Mouse (Mus musculus) midbrain, embryonic 14.5 days (tissue): ENCODE data around the gene Hic2. TPM values are rescaled to one million over a fixed set of nuclear protein-coding genes. Genes with fewer than 3 reads are reported as not detected.

ENCODE experiments used
- ATAC-seq: fragments of 200-750 bp; cut with Nextera tagmentation; 2 replicates; pipeline ENCODE4 v1.8.0; 2017; ENCODE audit warnings: moderate number of reproducible peaks, moderate library complexity; ENCODE audit not compliant: low FRiP score, low TSS enrichment
- DNase-seq: peaks from one replicate; pipeline ENCODE4 v3.0.0-alpha.2; 2015
- H3K27ac ChIP-seq: fragments of 300-500 bp; sonication (generic); replicated peaks from 2 replicates; pipeline ENCODE4 v1.5.1; 2014; ENCODE audit warnings: mild to moderate bottlenecking, low read depth, low read length, moderate library complexity
- H3K27me3 ChIP-seq: fragments of 300-500 bp; sonication (generic); 2 replicates; pipeline ENCODE4 v1.6.1; 2014; ENCODE audit warnings: low read length, control low read depth, mixed read lengths; ENCODE audit not compliant: control insufficient read depth, insufficient read depth
- H3K36me3 ChIP-seq: fragments of 300-500 bp; sonication (generic); 2 replicates; pipeline ENCODE4 v1.6.1; 2014; ENCODE audit warnings: low read length, control low read depth; ENCODE audit not compliant: control insufficient read depth, insufficient read depth
- H3K4me1 ChIP-seq: fragments of 300-500 bp; sonication (generic); 2 replicates; pipeline ENCODE4 v1.6.1; 2014; ENCODE audit warnings: mild to moderate bottlenecking, antibody characterized with exemption, low read length, control low read depth; ENCODE audit not compliant: control insufficient read depth, insufficient read depth
- H3K4me2 ChIP-seq: fragments of 300-500 bp; sonication (generic); 2 replicates; pipeline ENCODE4 v1.6.1; 2014; ENCODE audit warnings: mild to moderate bottlenecking, low read length, moderate library complexity
- H3K4me3 ChIP-seq: fragments of 300-500 bp; sonication (generic); replicated peaks from 2 replicates; pipeline ENCODE4 v1.5.1; 2014; ENCODE audit warnings: low read depth, low read length
- H3K9ac ChIP-seq: fragments of 300-500 bp; sonication (generic); replicated peaks from 2 replicates; pipeline ENCODE4 v1.6.1; 2014; ENCODE audit warnings: mild to moderate bottlenecking, low read length, moderate library complexity
- H3K9me3 ChIP-seq: fragments of 300-500 bp; sonication (generic); 2 replicates; pipeline ENCODE4 v1.6.1; 2016; ENCODE audit warnings: low read length, control low read depth, mixed read lengths; ENCODE audit not compliant: control insufficient read depth
- WGBS: fragments of 180-500 bp; shearing (Covaris S2); extraction: QIAGEN DNeasy Blood & Tissue Kit; methylation state at CpG from one replicate; pipeline ENCODE4 v1.1.7; 2014; 5-methylcytosine and 5-hydroxymethylcytosine counted together
- polyA plus RNA-seq: library from polyadenylated mRNA; unstranded; fragments of >200 nt; fragmentation: Nextera tagmentation; extraction: Ambion mirVana; gene quantifications from 2 replicates; pipeline ENCODE4 v1.2.1, GENCODE M21; 2014

Gene Hic2
- polyA plus RNA-seq, 1 experiment from 2014 or later: 6.4 TPM

GRCm38 (mm10) chr16:17208389-17209361, 24.7 kb upstream of the Hic2 start, which contains the start of gene Rimbp3:
TSS of gene Rimbp3 (plus strand) at chr16:17208603.
- Histone ChIP-seq H3K9me3 (no peaks in the 10 kb centered on the region), H3K27ac (peak within 1 kb of the TSS; percentile 95), H3K9ac (peak within 1 kb of the TSS; percentile 74), H3K4me3 (peak within 1 kb of the TSS; percentile 60), H3K4me2 (peak within 1 kb of the TSS; percentile 98), H3K27me3 (no peaks in the 10 kb centered on the region), H3K4me1 (peaks cover 22% of the 10 kb centered on the region), H3K36me3 (no peaks in the 10 kb centered on the region)
- WGBS: under 1% methylated on average over 85 of the region's 85 CpGs
- peak; percentile 97 for DNase-seq
- ATAC-seq: peak; percentile 83

DNA sequence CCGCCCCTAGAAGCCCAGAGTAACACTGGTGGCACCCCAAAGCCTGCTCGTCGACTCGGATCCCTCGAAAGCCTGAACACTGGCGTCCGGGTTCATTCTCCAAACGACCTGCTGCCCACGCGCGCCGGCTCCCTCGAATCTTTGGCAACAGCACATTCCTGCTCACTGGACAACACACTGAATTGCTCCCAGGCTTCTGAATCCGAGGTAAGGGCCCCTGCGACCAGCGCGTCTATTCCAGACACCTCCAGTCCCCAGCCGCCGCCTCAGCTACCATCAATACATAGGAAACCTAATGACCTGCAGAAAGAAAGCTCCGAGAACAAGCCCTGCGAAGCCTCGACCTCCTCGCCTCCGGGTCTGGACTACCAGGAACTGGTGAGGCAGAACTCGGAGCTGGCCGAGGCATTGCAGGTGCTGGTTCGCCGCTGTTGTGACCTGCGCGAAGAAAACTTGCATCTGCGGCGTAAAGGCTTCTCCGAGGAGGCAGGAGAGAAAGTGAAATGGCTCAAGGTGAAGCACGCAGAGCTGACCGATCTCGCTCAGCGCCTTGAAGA, 23.9 kb upstream of the Hic2 start:
- Histone ChIP-seq H3K4me2 (peak overlapping the region; percentile 98), H3K27me3 (no peaks in the 10 kb centered on the region), H3K4me1 (peaks cover 22% of the 10 kb centered on the region), H3K9ac (peak overlapping the region; percentile 74), H3K27ac (peak overlapping the region; percentile 95), H3K9me3 (no peaks in the 10 kb centered on the region), H3K36me3 (no peaks in the 10 kb centered on the region), H3K4me3 (peak overlapping the region; percentile 60)
- ATAC-seq: peak; percentile 17; the same call in 1 of the 2 replicates
- WGBS: 2% methylated on average over 37 of the region's 37 CpGs
- DNase-seq: no peak

- peaks cover 22% of the 10 kb centered on the region for H3K4me1 ChIP-seq
- DNase-seq (peak; percentile 96), ATAC-seq (peak; percentile 74)
- 7% methylated on average over 48 of the region's 48 CpGs for whole genome bisulfite sequencing
- H3K4me3 ChIP-seq: peak overlapping the region; percentile 60
- H3K27ac ChIP-seq: 0 out of 2 replicates have a peak overlapping the region, but pooled peaks have one; percentile 9
- H3K36me3 ChIP-seq: no peaks in the 10 kb centered on the region
- peak overlapping the region; percentile 98 for H3K4me2 ChIP-seq
- no peaks in the 10 kb centered on the region for H3K27me3 ChIP-seq
- no peaks in the 10 kb centered on the region for H3K9me3 ChIP-seq
- peak overlapping the region; percentile 74 for H3K9ac ChIP-seq
These were observed 23.2 kb upstream of the Hic2 start for GRCm38 (mm10) chr16:17209981-17210838.

- Histone ChIP-seq H3K27ac (no peak overlapping the region), H3K9ac (no peak overlapping the region), H3K27me3 (no peaks in the 10 kb centered on the region), H3K9me3 (no peaks in the 10 kb centered on the region), H3K4me2 (no peak overlapping the region), H3K36me3 (no peaks in the 10 kb centered on the region), H3K4me1 (no peaks in the 10 kb centered on the region), H3K4me3 (no peak overlapping the region)
- ATAC-seq (no peak), DNase-seq (no peak)
- WGBS: 68% methylated on average over 8 of the region's 8 CpGs
These were observed 16.3 kb upstream of the Hic2 start for GRCm38 (mm10) chr16:17216934-17217633.

GRCm38 (mm10) chr16:17220127-17220733, 13.1 kb upstream of the Hic2 start:
- Histone ChIP-seq H3K27ac (no peak overlapping the region), H3K4me2 (no peak overlapping the region), H3K4me1 (no peaks in the 10 kb centered on the region), H3K36me3 (no peaks in the 10 kb centered on the region), H3K9me3 (no peaks in the 10 kb centered on the region), H3K27me3 (no peaks in the 10 kb centered on the region), H3K9ac (no peak overlapping the region), H3K4me3 (no peak overlapping the region)
- DNase-seq (no peak), ATAC-seq (no peak)
- WGBS: 48% methylated on average over 7 of the region's 7 CpGs

DNA sequence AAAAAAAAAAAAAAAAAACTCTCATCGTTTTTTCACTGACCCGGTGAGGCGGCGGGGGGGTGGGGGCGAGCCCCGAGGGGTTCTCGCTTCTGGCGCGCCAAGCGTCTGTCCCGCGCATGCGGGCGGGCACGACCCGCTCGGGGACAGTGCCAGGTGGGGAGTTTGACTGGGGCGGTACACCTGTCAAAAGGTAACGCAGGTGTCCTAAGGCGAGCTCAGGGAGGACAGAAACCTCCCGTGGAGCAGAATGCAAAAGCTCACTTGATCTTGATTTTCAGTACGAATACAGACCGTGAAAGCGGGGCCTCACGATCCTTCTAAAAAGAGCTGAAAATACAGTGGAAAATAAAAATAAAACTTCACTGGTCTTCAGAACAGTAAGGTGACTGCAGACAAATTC, 11.2 kb upstream of the Hic2 start:
- DNase-seq (peak; percentile 93), ATAC-seq (peak; percentile 100)
- Histone ChIP-seq H3K36me3 (no peaks in the 10 kb centered on the region), H3K9ac (no peak overlapping the region), H3K4me2 (no peak overlapping the region), H3K27me3 (no peaks in the 10 kb centered on the region), H3K4me1 (no peaks in the 10 kb centered on the region), H3K27ac (no peak overlapping the region), H3K9me3 (no peaks in the 10 kb centered on the region), H3K4me3 (no peak overlapping the region)
- WGBS: 44% methylated on average over 25 of the region's 25 CpGs

GRCm38 (mm10) chr16:17225584-17225983, 7.8 kb upstream of the Hic2 start:
- Histone ChIP-seq H3K27me3 (no peaks in the 10 kb centered on the region), H3K9ac (no peak overlapping the region), H3K36me3 (no peaks in the 10 kb centered on the region), H3K9me3 (peaks cover 4% of the 10 kb centered on the region; the same call in 1 of the 2 replicates), H3K27ac (no peak overlapping the region), H3K4me3 (no peak overlapping the region), H3K4me1 (no peaks in the 10 kb centered on the region), H3K4me2 (no peak overlapping the region)
- ATAC-seq: no peak
- DNase-seq: no peak
- 91% methylated on average over 5 of the region's 5 CpGs for WGBS
